Mouse (Mus musculus): Measurements from ENCODE around the gene Hebp1.

DNA sequence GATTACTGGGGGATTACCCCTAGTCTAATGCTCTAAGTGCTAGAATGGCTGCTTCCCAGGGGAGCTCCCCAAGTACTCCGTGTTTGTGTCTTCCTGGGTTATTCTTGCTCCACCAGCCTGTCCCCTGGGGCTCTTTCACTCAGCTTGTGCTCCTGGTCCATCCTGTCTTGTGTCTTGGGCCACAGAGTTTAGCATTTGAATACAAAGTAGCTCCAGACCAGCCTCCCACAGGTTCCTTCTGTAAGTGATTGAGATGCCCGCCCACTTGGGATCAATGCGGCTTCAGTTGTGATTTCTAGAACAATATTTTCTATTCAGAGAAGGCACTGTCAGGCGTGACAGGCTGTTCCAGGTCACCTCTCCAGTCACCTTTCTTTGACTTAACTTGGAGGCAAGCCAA lies 4.1 kb downstream of the Hebp1 start:
- no peak for TF ChIP-seq CTCF (IDR thresholded peaks at IDR 0.05; ENCODE audit: extremely low read depth, insufficient read length, insufficient replicate concordance, low read depth, low read length)
- no peak for TF ChIP-seq POLR2A (IDR thresholded peaks at IDR 0.05; ENCODE audit: low read depth, low read length)
